Mouse (Mus musculus): ENCODE data around the gene Gfpt2.

DNA sequence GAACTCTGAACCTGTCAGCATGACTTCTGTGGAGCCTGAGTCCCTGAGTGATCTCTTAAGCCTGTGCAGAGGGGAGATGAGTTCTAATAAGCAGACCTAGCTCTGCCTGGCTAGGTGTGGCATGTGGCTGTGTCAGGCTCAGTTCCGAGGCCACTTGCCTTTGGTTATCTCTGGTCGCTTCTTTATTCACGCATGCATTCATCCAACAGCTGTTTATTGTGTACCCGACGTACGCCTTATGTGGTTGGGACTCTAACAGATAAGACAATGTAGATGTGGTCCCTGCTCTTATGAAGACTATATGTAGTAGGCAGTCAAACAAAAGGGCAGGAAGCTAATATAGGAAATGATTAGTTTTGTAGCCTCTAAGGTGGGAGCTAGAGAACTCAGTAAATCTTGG, 5.0 kb downstream of the Gfpt2 start:
- TF ChIP-seq CTCF (conservative IDR thresholded peaks at IDR 0.05; ENCODE audit: insufficient read depth, insufficient read length, low read depth, low read length) (no peak), POLR2A (IDR thresholded peaks at IDR 0.05; ENCODE audit: low read depth, low read length) (no peak)

All from kidney, adult 2 months (tissue).